10 mouse cellular contexts compared by ENCODE assay signal in the genomic region with DNA sequence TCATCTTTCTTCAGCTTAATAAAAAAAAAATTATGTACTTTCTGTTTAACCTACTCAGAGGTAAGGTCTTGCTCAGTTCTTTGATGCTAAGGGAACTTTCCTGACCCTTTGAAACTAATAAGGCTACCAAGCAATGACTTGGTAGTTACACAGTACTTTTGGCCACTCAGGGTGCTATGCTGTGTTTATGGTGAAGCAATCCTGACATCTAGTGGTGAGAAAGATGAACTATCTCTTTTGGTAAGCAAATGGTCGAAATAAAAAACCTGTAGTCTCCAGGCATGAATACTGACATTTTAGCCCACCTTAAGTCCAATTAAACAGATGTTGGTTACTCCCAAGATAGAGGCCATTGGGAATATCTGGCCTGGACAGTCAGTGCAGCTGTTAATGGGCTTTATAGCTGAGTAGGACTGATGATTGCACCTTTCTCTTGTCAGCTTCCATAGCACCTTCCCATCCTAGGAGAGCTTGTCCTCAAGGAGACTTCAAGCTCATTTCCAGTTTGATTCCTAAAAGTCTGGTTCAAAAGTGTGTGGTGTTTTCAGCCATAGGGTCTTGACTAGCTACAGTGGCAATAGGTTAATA.
DNase-seq lines count a peak whose midpoint lies in the region; ATAC-seq lines count a peak whose summit lies in the region.
"Had no signal": no experiment of that assay in that cellular context is flagged by ENCODE, and none has a peak within 500 bp of the region (broad histone marks: within the 10 kb centered on the region; RNA-seq: fewer than 3 reads in every experiment).

No protein-coding gene starts in this region.

- no peaks in the 10 kb centered on the region for H3K27me3 ChIP-seq in hindbrain, embryonic 11.5 days (ENCODE audit: control insufficient read depth, insufficient read depth, low read length)
- no peaks in the 10 kb centered on the region for H3K27me3 ChIP-seq in hindbrain, embryonic 10.5 days (ENCODE audit: insufficient read depth, poor library complexity, severe bottlenecking)
- no peaks in the 10 kb centered on the region for H3K27me3 ChIP-seq in hindbrain, embryonic 16.5 days (replicated peaks; ENCODE audit: control insufficient read depth, insufficient read depth, low read length)
- no peaks in the 10 kb centered on the region for H3K27me3 ChIP-seq in midbrain, embryonic 15.5 days (replicated peaks)
- H3K27me3 ChIP-seq: embryonic facial prominence, embryonic 12.5 days; megakaryocyte, embryonic 14.5 days had no signal

- WGBS in hindbrain, embryonic 11.5 days = 15% methylated on average over 1 of the region's 1 CpGs
- 9% methylated on average over 1 of the region's 1 CpGs for WGBS in hindbrain, embryonic 10.5 days
- 10% methylated on average over 1 of the region's 1 CpGs for WGBS in hindbrain, embryonic 16.5 days
- whole genome bisulfite sequencing in midbrain, embryonic 15.5 days = 5% methylated on average over 1 of the region's 1 CpGs

- no peaks in the 10 kb centered on the region for H3K9me3 ChIP-seq in hindbrain, embryonic 11.5 days (ENCODE audit: control insufficient read depth, low read length)
- no peaks in the 10 kb centered on the region for H3K9me3 ChIP-seq in hindbrain, embryonic 10.5 days
- H3K9me3 ChIP-seq in hindbrain, embryonic 16.5 days (ENCODE audit: control insufficient read depth, low read length) = no peaks in the 10 kb centered on the region
- no peaks in the 10 kb centered on the region for H3K9me3 ChIP-seq in midbrain, embryonic 15.5 days
- H3K9me3 ChIP-seq: embryonic facial prominence, embryonic 12.5 days; megakaryocyte, embryonic 14.5 days had no signal

- H3K4me1 ChIP-seq in hindbrain, embryonic 11.5 days (replicated peaks; ENCODE audit: control insufficient read depth, insufficient read depth, low read length) = no peaks in the 10 kb centered on the region
- peaks cover 7% of the 10 kb centered on the region; the same call in 1 of the 2 replicates for H3K4me1 ChIP-seq in hindbrain, embryonic 10.5 days (replicated peaks)
- no peaks in the 10 kb centered on the region for H3K4me1 ChIP-seq in hindbrain, embryonic 16.5 days (ENCODE audit: control insufficient read depth, insufficient read depth, low read depth, low read length)
- H3K4me1 ChIP-seq in midbrain, embryonic 15.5 days = 0 out of 2 replicates have a peak, but pooled peaks cover 3% of the 10 kb centered on the region
- H3K4me1 ChIP-seq: embryonic facial prominence, embryonic 12.5 days; megakaryocyte, embryonic 14.5 days had no signal

- peak; percentile 71 for ATAC-seq in hindbrain, embryonic 11.5 days (ENCODE audit: low FRiP score)
- ATAC-seq in hindbrain, embryonic 16.5 days = peak; percentile 86
- ATAC-seq in midbrain, embryonic 15.5 days (replicated peaks) = peak; percentile 86

- H3K9ac ChIP-seq in hindbrain, embryonic 11.5 days (ENCODE audit: low read depth, low read length) = no peak overlapping the region
- H3K9ac ChIP-seq in hindbrain, embryonic 16.5 days (ENCODE audit: low read depth, low read length) = no peak overlapping the region
- no peak overlapping the region for H3K9ac ChIP-seq in midbrain, embryonic 15.5 days
- H3K9ac ChIP-seq: embryonic facial prominence, embryonic 12.5 days had no signal

- H3K4me2 ChIP-seq in hindbrain, embryonic 11.5 days (replicated peaks; ENCODE audit: low read depth, low read length) = no peak overlapping the region
- H3K4me2 ChIP-seq in hindbrain, embryonic 16.5 days (ENCODE audit: low read length) = no peak overlapping the region
- no peak overlapping the region for H3K4me2 ChIP-seq in midbrain, embryonic 15.5 days
- H3K4me2 ChIP-seq: embryonic facial prominence, embryonic 12.5 days had no signal

- no peaks in the 10 kb centered on the region for H3K36me3 ChIP-seq in hindbrain, embryonic 11.5 days (ENCODE audit: control insufficient read depth, insufficient read depth, low read length)
- no peaks in the 10 kb centered on the region for H3K36me3 ChIP-seq in hindbrain, embryonic 10.5 days
- no peaks in the 10 kb centered on the region for H3K36me3 ChIP-seq in hindbrain, embryonic 16.5 days (ENCODE audit: control insufficient read depth, insufficient read depth, low read length)
- no peaks in the 10 kb centered on the region for H3K36me3 ChIP-seq in midbrain, embryonic 15.5 days (replicated peaks)
- H3K36me3 ChIP-seq: embryonic facial prominence, embryonic 12.5 days had no signal

- peak; percentile 69 for DNase-seq in hindbrain, embryonic 11.5 days (ENCODE audit: low spot score)
- no peak for DNase-seq in hindbrain, embryonic 10.5 days (ENCODE audit: low spot score)
- peak; percentile 61 for DNase-seq in CD4-positive, CD25-positive, alpha-beta regulatory T cell, adult 2 months (ENCODE audit: low read depth, low spot score)
- peak; percentile 70 for DNase-seq in adipocyte (ENCODE audit: low spot score)
- DNase-seq in urinary bladder, adult 18-20 months (ENCODE audit: low spot score in 2 of 2) = no peak
- DNase-seq in cerebellum, adult 9-11 months = no peak

- H3K27ac ChIP-seq in hindbrain, embryonic 11.5 days (ENCODE audit: low read depth, low read length) = no peak overlapping the region
- H3K27ac ChIP-seq in hindbrain, embryonic 10.5 days = no peak overlapping the region
- H3K27ac ChIP-seq in hindbrain, embryonic 16.5 days (ENCODE audit: low read depth, low read length) = no peak overlapping the region
- H3K27ac ChIP-seq in midbrain, embryonic 15.5 days = no peak overlapping the region
- H3K27ac ChIP-seq: embryonic facial prominence, embryonic 12.5 days had no signal

- H3K4me3 ChIP-seq in hindbrain, embryonic 11.5 days (ENCODE audit: low read depth, low read length) = no peak overlapping the region
- H3K4me3 ChIP-seq in hindbrain, embryonic 10.5 days = no peak overlapping the region
- no peak overlapping the region for H3K4me3 ChIP-seq in hindbrain, embryonic 16.5 days (ENCODE audit: low read length)
- no peak overlapping the region for H3K4me3 ChIP-seq in midbrain, embryonic 15.5 days
- H3K4me3 ChIP-seq: embryonic facial prominence, embryonic 12.5 days; megakaryocyte, embryonic 14.5 days had no signal

Comparison
In these comparisons a context has a peak if more than half of its experiments do, and no peak if none do; other contexts are left out.
1. DNase-seq: peak in hindbrain, embryonic 11.5 days (single experiment), CD4-positive, CD25-positive, alpha-beta regulatory T cell, adult 2 months (single experiment) and adipocyte (single experiment); none in hindbrain, embryonic 10.5 days (single experiment), urinary bladder, adult 18-20 months (0 of 2) and cerebellum, adult 9-11 months (single experiment).
2. Peak in every context shown above with its lines, with median percentiles within 50 percentile points of each other: ATAC-seq.